Mouse (Mus musculus): ENCODE data around the gene Myo16. TPM values are rescaled to one million over a fixed set of nuclear protein-coding genes. Genes with fewer than 3 reads are reported as not detected.

Myo16 gene
- polyA plus RNA-seq, 1 experiment from 2014 or later = 0.11 TPM

DNA sequence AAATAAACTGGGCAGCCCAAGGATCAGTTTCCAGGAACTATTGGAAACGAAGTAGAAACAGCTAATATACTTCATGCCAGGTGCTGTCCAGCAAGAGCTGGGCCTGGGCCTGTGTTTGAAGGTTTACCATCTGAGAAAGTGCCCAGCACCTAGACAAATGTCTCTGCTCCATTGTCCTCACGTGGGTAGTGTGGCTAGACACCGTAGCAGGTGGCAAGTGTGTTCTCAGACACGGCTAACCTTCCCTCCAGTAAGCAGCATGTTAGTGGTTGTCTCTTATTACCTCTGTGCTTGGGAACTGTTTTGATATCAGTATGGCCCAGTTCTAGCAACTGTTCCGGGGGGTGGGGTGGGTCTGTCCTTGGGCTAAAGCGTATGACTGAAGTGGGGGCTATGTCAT lies 478.9 kb downstream of the Myo16 start:
- Histone ChIP-seq H3K4me1 (ENCODE audit: control insufficient read depth, insufficient read depth, low read length) (0 out of 2 replicates have a peak, but pooled peaks cover 3% of the 10 kb centered on the region), H3K27ac (ENCODE audit: low read length) (no peak overlapping the region), H3K9ac (ENCODE audit: low read depth, low read length) (no peak overlapping the region), H3K9me3 (ENCODE audit: control insufficient read depth, low read length) (no peaks in the 10 kb centered on the region), H3K4me2 (ENCODE audit: low read depth, low read length) (no peak overlapping the region), H3K36me3 (ENCODE audit: control insufficient read depth, insufficient read depth, low read length) (no peaks in the 10 kb centered on the region), H3K4me3 (ENCODE audit: low read length) (no peak overlapping the region), H3K27me3 (replicated peaks; ENCODE audit: control insufficient read depth, insufficient read depth, low read length) (no peaks in the 10 kb centered on the region)
- 85% methylated on average over 6 of the region's 6 CpGs for WGBS
- no peak for ATAC-seq

DNA sequence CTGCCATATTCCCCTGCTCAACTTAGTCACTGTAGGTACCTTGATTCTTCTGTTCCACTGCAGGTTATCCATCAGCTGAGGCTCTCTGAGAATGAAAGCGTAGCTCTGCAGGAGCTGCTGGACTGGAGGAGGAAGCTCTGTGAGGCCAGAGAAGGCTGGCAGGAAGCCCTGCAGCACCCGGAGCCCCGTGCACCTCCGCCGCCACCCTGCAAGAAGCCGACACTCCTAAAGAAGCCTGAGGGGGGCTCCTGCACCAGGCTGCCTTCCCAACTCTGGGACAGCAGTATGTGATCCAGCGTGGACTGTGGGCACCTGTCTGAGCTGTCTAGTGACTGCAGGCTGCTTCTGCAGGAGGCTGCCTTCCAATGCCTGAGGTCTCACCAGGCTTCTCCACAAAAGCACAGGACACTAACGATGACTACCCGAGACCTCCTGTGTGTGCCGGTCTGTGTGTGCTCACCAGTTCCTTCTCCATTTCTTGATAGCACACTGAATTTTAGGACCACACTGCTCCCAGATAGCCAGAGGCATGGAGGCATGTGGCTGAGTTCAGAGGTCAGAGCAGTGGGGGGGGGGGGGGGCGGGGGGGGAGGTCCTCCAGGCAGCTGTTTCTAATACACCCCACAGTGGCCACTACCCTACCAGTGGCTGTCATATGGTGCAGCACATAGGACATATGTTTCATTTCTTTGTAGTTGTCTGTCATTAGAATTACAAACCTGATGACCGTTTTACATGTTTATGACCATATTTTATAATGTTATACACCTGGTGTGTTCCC lies 479.8 kb downstream of the Myo16 start:
- 0 out of 2 replicates have a peak, but pooled peaks cover 3% of the 10 kb centered on the region for H3K4me1 ChIP-seq (ENCODE audit: control insufficient read depth, insufficient read depth, low read length)
- ATAC-seq = no peak
- 63% methylated on average over 11 of the region's 12 CpGs for WGBS
- no peak overlapping the region for H3K4me3 ChIP-seq (ENCODE audit: low read length)
- H3K4me2 ChIP-seq (ENCODE audit: low read depth, low read length) = no peak overlapping the region
- no peaks in the 10 kb centered on the region for H3K36me3 ChIP-seq (ENCODE audit: control insufficient read depth, insufficient read depth, low read length)
- H3K9me3 ChIP-seq (ENCODE audit: control insufficient read depth, low read length) = no peaks in the 10 kb centered on the region
- no peak overlapping the region for H3K27ac ChIP-seq (ENCODE audit: low read length)
- no peak overlapping the region for H3K9ac ChIP-seq (ENCODE audit: low read depth, low read length)
- H3K27me3 ChIP-seq (replicated peaks; ENCODE audit: control insufficient read depth, insufficient read depth, low read length) = no peaks in the 10 kb centered on the region

DNA sequence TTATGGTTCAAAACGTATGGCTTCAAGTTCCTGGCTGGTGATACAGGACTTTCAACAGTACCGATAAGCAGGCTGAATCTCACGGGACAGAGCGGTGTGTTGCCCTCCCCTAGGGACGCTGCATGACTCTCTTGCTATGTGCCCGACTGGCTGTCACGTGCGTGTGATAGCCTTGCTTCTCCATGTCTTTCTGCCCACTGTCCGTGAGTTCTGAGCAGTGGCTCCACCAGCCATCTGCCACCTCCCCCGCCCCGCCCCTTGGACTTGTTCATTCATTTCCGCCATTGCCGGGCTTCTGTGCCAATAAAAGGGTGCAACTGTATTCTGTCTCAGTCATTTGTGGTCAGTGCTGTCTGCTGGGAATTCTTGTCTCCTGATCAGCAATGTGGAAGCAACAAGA lies 480.7 kb downstream of the Myo16 start:
- 65% methylated on average over 13 of the region's 13 CpGs for WGBS
- Histone ChIP-seq H3K36me3 (ENCODE audit: control insufficient read depth, insufficient read depth, low read length) (no peaks in the 10 kb centered on the region), H3K27ac (ENCODE audit: low read length) (no peak overlapping the region), H3K9me3 (ENCODE audit: control insufficient read depth, low read length) (no peaks in the 10 kb centered on the region), H3K4me3 (ENCODE audit: low read length) (no peak overlapping the region), H3K27me3 (replicated peaks; ENCODE audit: control insufficient read depth, insufficient read depth, low read length) (no peaks in the 10 kb centered on the region), H3K9ac (ENCODE audit: low read depth, low read length) (no peak overlapping the region), H3K4me2 (ENCODE audit: low read depth, low read length) (no peak overlapping the region), H3K4me1 (ENCODE audit: control insufficient read depth, insufficient read depth, low read length) (0 out of 2 replicates have a peak, but pooled peaks cover 3% of the 10 kb centered on the region)
- 0 out of 2 replicates have a peak, but pooled peaks have one; percentile 33 for ATAC-seq

DNA sequence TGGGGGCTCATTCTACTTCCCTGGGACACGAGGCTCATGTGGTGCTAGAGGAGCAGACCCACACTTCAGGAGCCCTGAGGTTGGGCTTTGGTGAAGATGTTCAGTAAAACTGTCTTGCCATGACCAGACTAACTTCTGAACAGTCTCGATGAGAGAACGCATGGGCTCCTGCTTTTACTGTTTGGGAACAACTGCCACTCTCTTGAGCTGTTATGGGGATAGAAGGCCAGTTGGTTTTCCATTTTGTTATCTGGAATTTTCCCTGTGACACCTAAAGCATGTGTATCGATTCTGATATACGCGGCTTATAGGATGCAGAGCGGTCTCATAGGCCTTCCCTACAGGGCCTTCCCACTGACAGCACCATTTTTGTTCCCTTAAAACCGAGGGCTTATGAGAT lies 485.2 kb downstream of the Myo16 start:
- H3K9me3 ChIP-seq (ENCODE audit: control insufficient read depth, low read length) = no peaks in the 10 kb centered on the region
- 86% methylated on average over 8 of the region's 8 CpGs for WGBS
- H3K9ac ChIP-seq (ENCODE audit: low read depth, low read length) = no peak overlapping the region
- no peak for ATAC-seq
- 0 out of 2 replicates have a peak, but pooled peaks cover 3% of the 10 kb centered on the region for H3K4me1 ChIP-seq (ENCODE audit: control insufficient read depth, insufficient read depth, low read length)
- no peak overlapping the region for H3K4me3 ChIP-seq (ENCODE audit: low read length)
- no peak overlapping the region for H3K4me2 ChIP-seq (ENCODE audit: low read depth, low read length)
- no peaks in the 10 kb centered on the region for H3K36me3 ChIP-seq (ENCODE audit: control insufficient read depth, insufficient read depth, low read length)
- no peaks in the 10 kb centered on the region for H3K27me3 ChIP-seq (replicated peaks; ENCODE audit: control insufficient read depth, insufficient read depth, low read length)
- H3K27ac ChIP-seq (ENCODE audit: low read length) = no peak overlapping the region

DNA sequence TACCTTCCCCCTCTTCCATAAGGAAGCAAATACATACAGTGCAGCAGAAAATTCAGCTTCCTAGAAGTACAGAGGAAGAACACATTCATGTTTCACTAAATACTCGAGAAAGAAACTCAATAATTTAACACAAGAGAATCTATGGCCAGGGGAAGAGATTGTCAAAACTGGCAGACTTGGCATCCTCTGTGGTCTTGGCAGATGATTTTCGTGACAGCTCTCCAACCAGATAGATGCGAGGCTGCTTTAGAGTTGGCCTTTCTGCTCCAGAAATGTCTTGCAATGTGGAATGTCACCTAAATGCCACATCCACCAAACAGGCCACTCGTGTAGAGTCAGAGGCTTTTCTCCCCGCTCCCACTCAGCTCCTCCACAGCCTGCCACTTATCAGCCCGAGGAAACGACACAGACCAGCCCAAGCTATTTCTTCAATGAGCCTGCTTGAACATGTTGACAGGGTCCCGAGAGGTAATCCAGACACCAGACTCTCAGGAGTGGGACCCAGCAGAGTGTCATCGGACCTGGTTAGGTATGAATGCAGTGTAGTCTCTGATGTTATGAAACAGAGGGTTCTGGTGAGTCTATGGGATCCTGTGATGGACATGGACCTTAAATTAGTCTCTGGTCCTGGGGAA lies 486.6 kb downstream of the Myo16 start:
- no peaks in the 10 kb centered on the region for H3K36me3 ChIP-seq (ENCODE audit: control insufficient read depth, insufficient read depth, low read length)
- H3K27ac ChIP-seq (ENCODE audit: low read length) = no peak overlapping the region
- no peak overlapping the region for H3K4me3 ChIP-seq (ENCODE audit: low read length)
- ATAC-seq = no peak
- H3K4me2 ChIP-seq (ENCODE audit: low read depth, low read length) = no peak overlapping the region
- no peaks in the 10 kb centered on the region for H3K27me3 ChIP-seq (replicated peaks; ENCODE audit: control insufficient read depth, insufficient read depth, low read length)
- 62% methylated on average over 9 of the region's 9 CpGs for whole genome bisulfite sequencing
- no peaks in the 10 kb centered on the region for H3K4me1 ChIP-seq (ENCODE audit: control insufficient read depth, insufficient read depth, low read length)
- no peaks in the 10 kb centered on the region for H3K9me3 ChIP-seq (ENCODE audit: control insufficient read depth, low read length)
- H3K9ac ChIP-seq (ENCODE audit: low read depth, low read length) = no peak overlapping the region

DNA sequence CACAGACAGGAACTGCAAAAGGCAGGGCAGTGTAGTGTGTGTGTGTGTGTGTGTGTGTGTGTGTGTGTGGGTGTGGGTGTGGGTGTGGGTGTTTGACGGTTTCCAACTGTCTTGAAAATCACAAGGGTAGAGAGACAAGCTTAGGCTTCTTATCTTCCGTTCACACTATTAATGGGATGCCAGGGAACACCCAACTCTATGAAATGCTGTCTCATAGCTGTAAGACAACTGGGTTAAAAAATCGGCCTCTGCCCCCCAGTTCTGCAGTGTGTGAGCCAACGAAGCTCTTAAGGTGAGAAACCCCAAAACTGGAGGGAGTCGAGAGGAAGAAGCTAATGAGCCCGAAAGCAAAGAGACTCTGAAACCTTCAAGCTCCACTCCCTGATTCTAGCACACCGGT lies 487.1 kb downstream of the Myo16 start:
- no peaks in the 10 kb centered on the region for H3K36me3 ChIP-seq (ENCODE audit: control insufficient read depth, insufficient read depth, low read length)
- H3K4me1 ChIP-seq (ENCODE audit: control insufficient read depth, insufficient read depth, low read length) = no peaks in the 10 kb centered on the region
- 70% methylated on average over 7 of the region's 7 CpGs for WGBS
- no peaks in the 10 kb centered on the region for H3K27me3 ChIP-seq (replicated peaks; ENCODE audit: control insufficient read depth, insufficient read depth, low read length)
- H3K27ac ChIP-seq (ENCODE audit: low read length) = no peak overlapping the region
- no peaks in the 10 kb centered on the region for H3K9me3 ChIP-seq (ENCODE audit: control insufficient read depth, low read length)
- no peak overlapping the region for H3K4me3 ChIP-seq (ENCODE audit: low read length)
- ATAC-seq = no peak
- no peak overlapping the region for H3K4me2 ChIP-seq (ENCODE audit: low read depth, low read length)
- no peak overlapping the region for H3K9ac ChIP-seq (ENCODE audit: low read depth, low read length)

DNA sequence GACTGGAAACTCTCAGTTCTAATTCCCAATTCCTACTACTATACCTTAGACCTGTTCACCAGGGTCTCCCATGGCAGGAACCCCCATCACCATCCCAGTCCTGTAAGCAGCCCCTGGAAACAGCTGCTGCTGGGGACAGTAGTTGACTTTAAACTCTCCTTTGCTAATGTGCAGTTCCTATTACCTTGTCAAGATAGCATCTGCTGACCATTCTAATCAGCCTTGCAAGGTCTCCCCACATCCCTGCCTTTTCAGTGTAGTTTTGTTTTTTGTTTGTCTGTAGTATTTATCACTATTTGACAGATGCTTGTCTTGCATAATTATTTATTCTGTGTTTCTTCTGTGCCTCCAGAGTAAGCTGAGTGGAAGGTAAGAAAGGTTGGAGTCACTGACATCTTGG lies 487.6 kb downstream of the Myo16 start:
- H3K4me2 ChIP-seq (ENCODE audit: low read depth, low read length) = no peak overlapping the region

DNA sequence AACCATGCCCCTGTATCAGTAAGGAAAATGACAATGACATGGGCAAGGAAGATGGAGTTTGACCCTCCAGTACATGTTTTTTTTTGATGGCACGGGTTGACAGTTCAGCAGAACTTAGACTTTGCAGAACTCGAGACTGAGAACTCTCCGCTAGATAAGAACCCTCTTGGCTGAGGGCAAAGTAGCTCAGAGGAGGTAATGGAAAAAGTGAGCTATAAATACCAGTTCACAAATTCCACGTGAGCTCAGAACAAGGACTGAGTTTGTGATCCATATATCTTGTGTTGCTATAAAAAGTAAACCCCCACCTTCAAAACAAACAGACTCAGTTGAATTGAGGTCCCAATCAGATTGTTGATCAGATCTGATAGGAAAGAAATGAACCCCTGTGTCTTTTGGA lies 489.5 kb downstream of the Myo16 start:
- no peaks in the 10 kb centered on the region for H3K9me3 ChIP-seq (ENCODE audit: control insufficient read depth, low read length)
- no peak overlapping the region for H3K4me2 ChIP-seq (ENCODE audit: low read depth, low read length)
- ATAC-seq = no peak
- H3K27ac ChIP-seq (ENCODE audit: low read length) = no peak overlapping the region
- WGBS = 62% methylated on average over 4 of the region's 4 CpGs
- no peak overlapping the region for H3K4me3 ChIP-seq (ENCODE audit: low read length)
- no peaks in the 10 kb centered on the region for H3K27me3 ChIP-seq (replicated peaks; ENCODE audit: control insufficient read depth, insufficient read depth, low read length)
- H3K4me1 ChIP-seq (ENCODE audit: control insufficient read depth, insufficient read depth, low read length) = no peaks in the 10 kb centered on the region
- no peaks in the 10 kb centered on the region for H3K36me3 ChIP-seq (ENCODE audit: control insufficient read depth, insufficient read depth, low read length)
- H3K9ac ChIP-seq (ENCODE audit: low read depth, low read length) = no peak overlapping the region

More for the DNA sequence above, 487.6 kb downstream of the Myo16 start:
- ATAC-seq = no peak
- no peak overlapping the region for H3K4me3 ChIP-seq (ENCODE audit: low read length)
- no peaks in the 10 kb centered on the region for H3K36me3 ChIP-seq (ENCODE audit: control insufficient read depth, insufficient read depth, low read length)
- no peaks in the 10 kb centered on the region for H3K4me1 ChIP-seq (ENCODE audit: control insufficient read depth, insufficient read depth, low read length)
- no peak overlapping the region for H3K9ac ChIP-seq (ENCODE audit: low read depth, low read length)
- no peaks in the 10 kb centered on the region for H3K27me3 ChIP-seq (replicated peaks; ENCODE audit: control insufficient read depth, insufficient read depth, low read length)
- no peaks in the 10 kb centered on the region for H3K9me3 ChIP-seq (ENCODE audit: control insufficient read depth, low read length)
- H3K27ac ChIP-seq (ENCODE audit: low read length) = no peak overlapping the region

DNA sequence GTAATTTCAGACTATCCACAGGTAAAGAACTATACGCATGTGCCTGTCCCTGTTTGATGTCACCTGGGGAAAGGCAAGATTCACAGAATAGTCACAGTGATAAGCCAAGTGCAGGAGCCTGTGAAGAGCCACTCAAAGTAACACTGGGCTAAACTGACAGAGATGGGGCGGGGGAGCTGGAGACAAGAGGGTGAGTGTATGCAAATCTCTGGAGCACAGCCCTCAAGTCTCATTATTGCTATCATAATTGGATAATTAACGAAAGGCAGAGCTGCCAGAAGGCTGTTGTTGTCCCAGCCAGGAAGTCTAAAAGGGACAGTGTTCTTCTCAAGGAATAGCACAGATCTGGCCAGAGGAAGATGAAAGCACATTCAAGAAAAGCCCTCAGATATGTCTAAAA lies 490.8 kb downstream of the Myo16 start:
- WGBS = 68% methylated on average over 3 of the region's 3 CpGs
- no peak overlapping the region for H3K4me3 ChIP-seq (ENCODE audit: low read length)
- H3K27me3 ChIP-seq (replicated peaks; ENCODE audit: control insufficient read depth, insufficient read depth, low read length) = no peaks in the 10 kb centered on the region
- no peaks in the 10 kb centered on the region for H3K36me3 ChIP-seq (ENCODE audit: control insufficient read depth, insufficient read depth, low read length)
- H3K4me2 ChIP-seq (ENCODE audit: low read depth, low read length) = no peak overlapping the region
- no peaks in the 10 kb centered on the region for H3K4me1 ChIP-seq (ENCODE audit: control insufficient read depth, insufficient read depth, low read length)
- no peak overlapping the region for H3K9ac ChIP-seq (ENCODE audit: low read depth, low read length)
- no peaks in the 10 kb centered on the region for H3K9me3 ChIP-seq (ENCODE audit: control insufficient read depth, low read length)
- ATAC-seq = peak; percentile 16; the same call in 1 of the 2 replicates
- no peak overlapping the region for H3K27ac ChIP-seq (ENCODE audit: low read length)

Measured in intestine, embryonic 16.5 days (tissue).